In the genomic region with DNA sequence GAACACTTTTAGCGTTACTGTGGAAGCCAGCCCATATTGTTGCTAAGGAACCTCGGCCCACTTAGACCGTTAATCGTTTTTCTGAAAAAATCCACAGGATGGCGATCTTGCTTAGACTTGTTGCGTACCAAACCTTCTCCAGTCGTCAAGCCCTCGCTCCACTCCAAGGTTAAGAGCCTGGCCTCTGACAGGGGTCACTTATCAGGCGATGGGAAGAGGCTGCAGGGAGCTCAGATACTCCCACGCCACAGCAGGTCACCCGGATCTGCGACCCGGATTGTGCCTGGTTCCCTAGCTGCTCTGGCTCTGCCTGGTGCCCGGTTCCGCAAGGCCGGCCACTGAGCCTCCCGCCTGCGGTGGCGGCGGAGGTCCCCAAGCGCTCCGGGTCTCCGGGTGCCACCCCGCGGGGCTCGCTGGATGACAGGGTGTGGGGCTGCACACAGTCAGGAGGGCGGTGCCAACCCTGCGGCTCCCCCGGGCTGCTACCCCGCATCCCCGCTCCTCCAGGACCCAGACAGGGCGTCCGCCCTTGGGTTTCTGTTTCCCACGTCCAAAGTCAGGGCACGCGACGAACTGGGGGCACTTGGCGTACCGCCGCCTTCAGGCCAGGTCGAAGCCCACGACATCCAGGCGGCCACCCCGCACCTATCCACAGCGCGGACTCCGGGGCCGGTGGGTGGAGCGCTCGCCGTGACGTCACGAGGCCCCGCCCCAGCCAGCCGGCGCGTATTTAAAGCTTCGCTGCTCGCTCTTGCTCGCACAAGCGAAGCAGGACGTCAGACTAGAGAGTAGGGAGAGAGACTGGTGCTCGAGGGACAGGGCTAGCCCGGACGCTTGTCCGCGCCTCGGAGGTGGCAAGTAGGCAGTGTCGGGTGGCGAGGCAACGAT, we compare ENCODE assay signal across 7 mouse cellular contexts. TPM values are rescaled to one million over a fixed set of nuclear protein-coding genes. Genes with fewer than 3 reads are reported as not detected.
DNase-seq lines count a peak whose midpoint lies in the region; ATAC-seq lines count a peak whose summit lies in the region.

Gene Plk2, plus strand, starts transcription at position 756 of the 888 bp plus-strand sequence.

- peak within 1 kb of the TSS; percentile 86 for H3K4me3 ChIP-seq in embryonic facial prominence, embryonic 12.5 days
- H3K4me3 ChIP-seq in limb, embryonic 10.5 days, result peak within 1 kb of the TSS; percentile 71
- peak within 1 kb of the TSS; percentile 70 for H3K4me3 ChIP-seq in midbrain, embryonic 12.5 days

- peak within 1 kb of the TSS; percentile 91 for H3K27ac ChIP-seq in embryonic facial prominence, embryonic 12.5 days
- peak within 1 kb of the TSS; percentile 89 for H3K27ac ChIP-seq in limb, embryonic 10.5 days
- H3K27ac ChIP-seq in midbrain, embryonic 12.5 days (replicated peaks), result peak within 1 kb of the TSS; percentile 81

- peak within 1 kb of the TSS; percentile 91 for H3K4me2 ChIP-seq in embryonic facial prominence, embryonic 12.5 days (replicated peaks)
- H3K4me2 ChIP-seq in midbrain, embryonic 12.5 days (replicated peaks), result peak within 1 kb of the TSS; percentile 97

- 0 out of 2 replicates have a peak, but pooled peaks cover 9% of the 10 kb centered on the region for H3K9me3 ChIP-seq in embryonic facial prominence, embryonic 12.5 days
- no peaks in the 10 kb centered on the region for H3K9me3 ChIP-seq in limb, embryonic 10.5 days (replicated peaks)
- H3K9me3 ChIP-seq in midbrain, embryonic 12.5 days, result no peaks in the 10 kb centered on the region

- peaks cover 21% of the 10 kb centered on the region for H3K36me3 ChIP-seq in embryonic facial prominence, embryonic 12.5 days
- peaks cover 24% of the 10 kb centered on the region for H3K36me3 ChIP-seq in limb, embryonic 10.5 days
- H3K36me3 ChIP-seq in midbrain, embryonic 12.5 days, result peaks cover 19% of the 10 kb centered on the region

- no peaks in the 10 kb centered on the region for H3K27me3 ChIP-seq in embryonic facial prominence, embryonic 12.5 days
- no peaks in the 10 kb centered on the region for H3K27me3 ChIP-seq in limb, embryonic 10.5 days (ENCODE audit: low read depth, poor library complexity, severe bottlenecking)
- peaks cover 19% of the 10 kb centered on the region for H3K27me3 ChIP-seq in midbrain, embryonic 12.5 days

- peak; percentile 92 for ATAC-seq in embryonic facial prominence, embryonic 12.5 days (ENCODE audit: insufficient number of reproducible peaks, insufficient read depth, low FRiP score, low TSS enrichment)
- peak; percentile 94 for ATAC-seq in midbrain, embryonic 12.5 days (ENCODE audit: low FRiP score, low read depth)

- peak; percentile 96 for DNase-seq in adrenal gland, postnatal 36 days
- DNase-seq in heart, adult 18-20 months, result peak; percentile 96 to 98
- DNase-seq in kidney, adult 18-20 months, result peak; percentile 95
- DNase-seq in limb, embryonic 10.5 days (ENCODE audit: low spot score), result peak; percentile 97
- peak; percentile 88 for DNase-seq in skeletal muscle tissue, adult 2 months (ENCODE audit: low read depth, low spot score)

- peaks cover 12% of the 10 kb centered on the region for H3K4me1 ChIP-seq in embryonic facial prominence, embryonic 12.5 days
- H3K4me1 ChIP-seq in limb, embryonic 10.5 days, result peaks cover 32% of the 10 kb centered on the region
- no peaks in the 10 kb centered on the region for H3K4me1 ChIP-seq in midbrain, embryonic 12.5 days

- H3K9ac ChIP-seq in embryonic facial prominence, embryonic 12.5 days, result peak within 1 kb of the TSS; percentile 94
- peak within 1 kb of the TSS; percentile 89 for H3K9ac ChIP-seq in midbrain, embryonic 12.5 days (replicated peaks)

- WGBS in embryonic facial prominence, embryonic 12.5 days, result under 1% methylated on average over 71 of the region's 71 CpGs
- under 1% methylated on average over 71 of the region's 71 CpGs for WGBS in limb, embryonic 10.5 days
- WGBS in midbrain, embryonic 12.5 days, result under 1% methylated on average over 71 of the region's 71 CpGs

RNA-seq across cellular contexts. Expression of gene Plk2, which starts in this region (rescaled TPM):
- total RNA-seq in adrenal gland, postnatal 36 days (2021), result 10 to 100 TPM; 16.1 to 23.0 TPM
- 201 and 223 TPM in 2 replicates for polyA plus RNA-seq in embryonic facial prominence, embryonic 12.5 days (2016; fragmentation: Nextera tagmentation; extraction: Ambion mirVana)
- total RNA-seq in heart, adult 18-20 months (2021), result 10 to 100 TPM; 10.7 to 14.1 TPM
- polyA plus RNA-seq in limb, embryonic 10.5 days (2016; fragmentation: Nextera tagmentation; extraction: Ambion mirVana), result 73.9 and 85.7 TPM in 2 replicates
- polyA plus RNA-seq in midbrain, embryonic 12.5 days (2016; fragmentation: Nextera tagmentation; extraction: Ambion mirVana), result 105 and 114 TPM in 2 replicates

Comparison
In these comparisons a context has a peak if more than half of its experiments do, and no peak if none do; other contexts are left out.
1. Peak in every context shown above with its lines: DNase-seq, ATAC-seq, H3K4me3 ChIP-seq and H3K27ac ChIP-seq.